Mouse (Mus musculus) brain, embryonic 14.5 days (tissue): ENCODE measurements around the gene Ampd3.

Source experiments
- CTCF ChIP-seq: fragments of 200-500 bp; IDR thresholded peaks from 2 replicates; pipeline ENCODE4 v1.5.1; 2012; ENCODE audit warnings: inconsistent platforms, mild to moderate bottlenecking, moderate library complexity, borderline replicate concordance; ENCODE audit not compliant: insufficient read depth, insufficient read length; ENCODE audit errors: extremely low read depth
- POLR2A ChIP-seq: fragments of 200-500 bp; IDR thresholded peaks from 2 replicates; pipeline ENCODE4 v1.6.1; 2012; ENCODE audit warnings: mild to moderate bottlenecking, inconsistent platforms, borderline replicate concordance; ENCODE audit not compliant: poor library complexity, insufficient read depth, insufficient read length, severe bottlenecking; ENCODE audit errors: extremely low read depth

DNA sequence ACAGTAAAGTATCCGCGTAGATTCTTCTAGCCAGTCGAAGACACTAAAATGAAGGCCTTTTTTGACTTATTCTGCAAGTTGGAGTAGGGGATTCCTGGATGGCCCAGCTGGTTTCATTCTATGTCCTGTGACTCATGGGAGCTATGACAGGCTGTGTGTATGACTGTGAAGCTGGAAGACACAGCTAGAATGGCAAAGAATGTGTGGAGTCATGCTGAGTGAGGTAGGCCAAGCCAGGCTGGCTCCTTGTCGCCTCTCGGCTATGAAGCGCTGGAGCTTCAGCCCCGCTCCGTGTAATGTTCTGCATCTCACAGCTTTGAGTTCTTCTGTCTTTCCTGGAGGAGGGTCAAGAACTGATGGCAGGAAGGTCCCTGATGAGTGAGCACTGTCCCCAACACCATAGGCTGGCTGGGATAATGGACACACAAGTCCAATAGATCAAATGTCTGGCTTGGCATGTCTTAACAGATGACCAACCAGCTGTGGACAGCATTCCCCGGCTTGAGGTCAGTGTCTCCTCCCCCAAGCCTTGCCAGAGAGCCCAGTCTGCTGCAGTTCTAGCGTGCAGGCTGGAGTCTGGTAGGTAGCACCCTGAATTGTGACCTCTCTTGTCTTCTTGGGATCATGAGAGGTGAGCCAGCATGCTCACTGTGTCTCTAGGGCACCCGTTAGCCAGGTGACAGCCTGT, 29.9 kb downstream of the Ampd3 start:
- TF ChIP-seq CTCF (no peak), POLR2A (no peak)
